Mouse (Mus musculus): Measurements from ENCODE around the gene Krt6a. TPM values are rescaled to one million over a fixed set of nuclear protein-coding genes. Genes with fewer than 3 reads are reported as not detected.
A peak's percentile ranks its signal among the peaks of the same experiment; 100 is the strongest.

Krt6a gene
- 458 and 584 TPM in 2 replicates for polyA plus RNA-seq (2015; fragmentation: Nextera tagmentation; extraction: Ambion mirVana)

GRCm38 (mm10) chr15:101694207-101694606 is at the start of gene Krt6a:
Krt6a (minus strand) TSS chr15:101694307.
- no peaks in the 10 kb centered on the region for H3K36me3 ChIP-seq (ENCODE audit: control insufficient read depth, insufficient read depth, low read length)
- H3K4me3 ChIP-seq (replicated peaks; ENCODE audit: low read length): no peak within 1 kb of the TSS
- H3K4me2 ChIP-seq (ENCODE audit: low read depth, low read length): no peak within 1 kb of the TSS
- H3K9me3 ChIP-seq (replicated peaks; ENCODE audit: control insufficient read depth, low read length): no peaks in the 10 kb centered on the region
- no peaks in the 10 kb centered on the region for H3K4me1 ChIP-seq (ENCODE audit: control insufficient read depth, insufficient read depth, low read length)
- H3K9ac ChIP-seq (ENCODE audit: low read length): no peak within 1 kb of the TSS
- H3K27me3 ChIP-seq (ENCODE audit: control insufficient read depth, insufficient read depth, low read length): no peaks in the 10 kb centered on the region
- WGBS: 67% methylated on average over 5 of the region's 5 CpGs
- H3K27ac ChIP-seq (ENCODE audit: low read length): no peak within 1 kb of the TSS; the same call in 1 of the 2 replicates
- ATAC-seq (ENCODE audit: insufficient read depth, low FRiP score): no peak; the same call in 1 of the 2 replicates

- 56% methylated on average over 14 of the region's 14 CpGs for WGBS
- no peak for ATAC-seq (ENCODE audit: insufficient read depth, low FRiP score)
- Histone ChIP-seq H3K4me3 (replicated peaks; ENCODE audit: low read length) (no peak within 1 kb of the TSS), H3K4me2 (ENCODE audit: low read depth, low read length) (no peak within 1 kb of the TSS), H3K9me3 (replicated peaks; ENCODE audit: control insufficient read depth, low read length) (no peaks in the 10 kb centered on the region), H3K36me3 (ENCODE audit: control insufficient read depth, insufficient read depth, low read length) (no peaks in the 10 kb centered on the region), H3K27ac (ENCODE audit: low read length) (no peak within 1 kb of the TSS), H3K27me3 (ENCODE audit: control insufficient read depth, insufficient read depth, low read length) (no peaks in the 10 kb centered on the region), H3K9ac (ENCODE audit: low read length) (no peak within 1 kb of the TSS), H3K4me1 (ENCODE audit: control insufficient read depth, insufficient read depth, low read length) (no peaks in the 10 kb centered on the region)
Measured at GRCm38 (mm10) chr15:101742711-101743110, 48.6 kb upstream of the Krt6a start, which contains the start of gene Krt71. Krt71 (minus strand) TSS chr15:101743109.

GRCm38 (mm10) chr15:101737786-101738185 is 43.7 kb upstream of the Krt6a start:
- H3K4me1 ChIP-seq (ENCODE audit: control insufficient read depth, insufficient read depth, low read length): no peaks in the 10 kb centered on the region
- no peaks in the 10 kb centered on the region for H3K27me3 ChIP-seq (ENCODE audit: control insufficient read depth, insufficient read depth, low read length)
- no peaks in the 10 kb centered on the region for H3K36me3 ChIP-seq (ENCODE audit: control insufficient read depth, insufficient read depth, low read length)
- WGBS: 58% methylated on average over 7 of the region's 7 CpGs
- no peaks in the 10 kb centered on the region for H3K9me3 ChIP-seq (replicated peaks; ENCODE audit: control insufficient read depth, low read length)
- ATAC-seq (ENCODE audit: insufficient read depth, low FRiP score): no peak
- no peak overlapping the region for H3K4me2 ChIP-seq (ENCODE audit: low read depth, low read length)
- no peak overlapping the region for H3K27ac ChIP-seq (ENCODE audit: low read length)
- no peak overlapping the region for H3K4me3 ChIP-seq (replicated peaks; ENCODE audit: low read length)
- no peak overlapping the region for H3K9ac ChIP-seq (ENCODE audit: low read length)

GRCm38 (mm10) chr15:101730653-101731052 is 36.5 kb upstream of the Krt6a start:
- no peak overlapping the region for H3K9ac ChIP-seq (ENCODE audit: low read length)
- H3K4me1 ChIP-seq (ENCODE audit: control insufficient read depth, insufficient read depth, low read length): no peaks in the 10 kb centered on the region
- no peaks in the 10 kb centered on the region for H3K27me3 ChIP-seq (ENCODE audit: control insufficient read depth, insufficient read depth, low read length)
- ATAC-seq (ENCODE audit: insufficient read depth, low FRiP score): no peak
- no peak overlapping the region for H3K27ac ChIP-seq (ENCODE audit: low read length)
- no peaks in the 10 kb centered on the region for H3K36me3 ChIP-seq (ENCODE audit: control insufficient read depth, insufficient read depth, low read length)
- H3K4me2 ChIP-seq (ENCODE audit: low read depth, low read length): no peak overlapping the region
- no peak overlapping the region for H3K4me3 ChIP-seq (replicated peaks; ENCODE audit: low read length)
- H3K9me3 ChIP-seq (replicated peaks; ENCODE audit: control insufficient read depth, low read length): no peaks in the 10 kb centered on the region

- Histone ChIP-seq H3K36me3 (ENCODE audit: control insufficient read depth, insufficient read depth, low read length) (no peaks in the 10 kb centered on the region), H3K4me3 (replicated peaks; ENCODE audit: low read length) (no peak overlapping the region), H3K9ac (ENCODE audit: low read length) (no peak overlapping the region), H3K4me1 (ENCODE audit: control insufficient read depth, insufficient read depth, low read length) (no peaks in the 10 kb centered on the region), H3K27ac (ENCODE audit: low read length) (no peak overlapping the region), H3K4me2 (ENCODE audit: low read depth, low read length) (no peak overlapping the region), H3K27me3 (ENCODE audit: control insufficient read depth, insufficient read depth, low read length) (no peaks in the 10 kb centered on the region), H3K9me3 (replicated peaks; ENCODE audit: control insufficient read depth, low read length) (no peaks in the 10 kb centered on the region)
- no peak for ATAC-seq (ENCODE audit: insufficient read depth, low FRiP score)
- 33% methylated on average over 5 of the region's 5 CpGs for WGBS
Measured at GRCm38 (mm10) chr15:101724686-101725085, 30.6 kb upstream of the Krt6a start.

GRCm38 (mm10) chr15:101715831-101716230 is 21.7 kb upstream of the Krt6a start:
- Histone ChIP-seq H3K4me3 (replicated peaks; ENCODE audit: low read length) (no peak overlapping the region), H3K36me3 (ENCODE audit: control insufficient read depth, insufficient read depth, low read length) (no peaks in the 10 kb centered on the region), H3K9ac (ENCODE audit: low read length) (no peak overlapping the region), H3K9me3 (replicated peaks; ENCODE audit: control insufficient read depth, low read length) (no peaks in the 10 kb centered on the region), H3K4me2 (ENCODE audit: low read depth, low read length) (no peak overlapping the region), H3K4me1 (ENCODE audit: control insufficient read depth, insufficient read depth, low read length) (peaks cover 3% of the 10 kb centered on the region; the same call in 1 of the 2 replicates), H3K27me3 (ENCODE audit: control insufficient read depth, insufficient read depth, low read length) (no peaks in the 10 kb centered on the region), H3K27ac (ENCODE audit: low read length) (peak overlapping the region; percentile 38; the same call in 1 of the 2 replicates)
- 54% methylated on average over 3 of the region's 3 CpGs for WGBS
- no peak for ATAC-seq (ENCODE audit: insufficient read depth, low FRiP score)

- H3K36me3 ChIP-seq (ENCODE audit: control insufficient read depth, insufficient read depth, low read length): no peaks in the 10 kb centered on the region
- H3K4me3 ChIP-seq (replicated peaks; ENCODE audit: low read length): no peak overlapping the region
- H3K4me1 ChIP-seq (ENCODE audit: control insufficient read depth, insufficient read depth, low read length): peaks cover 3% of the 10 kb centered on the region; the same call in 1 of the 2 replicates
- WGBS: 55% methylated on average over 5 of the region's 5 CpGs
- no peaks in the 10 kb centered on the region for H3K9me3 ChIP-seq (replicated peaks; ENCODE audit: control insufficient read depth, low read length)
- no peak overlapping the region for H3K9ac ChIP-seq (ENCODE audit: low read length)
- peak overlapping the region; percentile 31 for H3K27ac ChIP-seq (ENCODE audit: low read length)
- no peaks in the 10 kb centered on the region for H3K27me3 ChIP-seq (ENCODE audit: control insufficient read depth, insufficient read depth, low read length)
- H3K4me2 ChIP-seq (ENCODE audit: low read depth, low read length): no peak overlapping the region
- ATAC-seq (ENCODE audit: insufficient read depth, low FRiP score): no peak
Measured at GRCm38 (mm10) chr15:101714356-101714755, 20.2 kb upstream of the Krt6a start.

- Histone ChIP-seq H3K4me2 (ENCODE audit: low read depth, low read length) (no peak overlapping the region), H3K27me3 (ENCODE audit: control insufficient read depth, insufficient read depth, low read length) (no peaks in the 10 kb centered on the region), H3K27ac (ENCODE audit: low read length) (peak overlapping the region; percentile 72), H3K9ac (ENCODE audit: low read length) (no peak overlapping the region), H3K4me1 (ENCODE audit: control insufficient read depth, insufficient read depth, low read length) (peaks cover 3% of the 10 kb centered on the region; the same call in 1 of the 2 replicates), H3K4me3 (replicated peaks; ENCODE audit: low read length) (no peak overlapping the region), H3K36me3 (ENCODE audit: control insufficient read depth, insufficient read depth, low read length) (no peaks in the 10 kb centered on the region), H3K9me3 (replicated peaks; ENCODE audit: control insufficient read depth, low read length) (no peaks in the 10 kb centered on the region)
- peak; percentile 64; the same call in 1 of the 2 replicates for ATAC-seq (ENCODE audit: insufficient read depth, low FRiP score)
- 54% methylated on average over 8 of the region's 8 CpGs for WGBS
Measured at GRCm38 (mm10) chr15:101713731-101714130, 19.6 kb upstream of the Krt6a start.

- Histone ChIP-seq H3K9ac (ENCODE audit: low read length) (peak within 1 kb of the TSS; percentile 55), H3K36me3 (ENCODE audit: control insufficient read depth, insufficient read depth, low read length) (no peaks in the 10 kb centered on the region), H3K4me1 (ENCODE audit: control insufficient read depth, insufficient read depth, low read length) (peaks cover 3% of the 10 kb centered on the region; the same call in 1 of the 2 replicates), H3K27me3 (ENCODE audit: control insufficient read depth, insufficient read depth, low read length) (no peaks in the 10 kb centered on the region), H3K9me3 (replicated peaks; ENCODE audit: control insufficient read depth, low read length) (no peaks in the 10 kb centered on the region), H3K27ac (ENCODE audit: low read length) (peak within 1 kb of the TSS; percentile 72), H3K4me2 (ENCODE audit: low read depth, low read length) (peak within 1 kb of the TSS; percentile 24; the same call in 1 of the 2 replicates), H3K4me3 (replicated peaks; ENCODE audit: low read length) (peak within 1 kb of the TSS; percentile 36)
- no peak for ATAC-seq (ENCODE audit: insufficient read depth, low FRiP score)
- 51% methylated on average over 13 of the region's 13 CpGs for WGBS
Measured at GRCm38 (mm10) chr15:101712720-101713119, 18.6 kb upstream of the Krt6a start, which contains the start of gene Krt5. Krt5 (minus strand) TSS chr15:101712898.
